Mouse (Mus musculus): Measurements from ENCODE around the gene Cenpn. TPM values are rescaled to one million over a fixed set of nuclear protein-coding genes. Genes with fewer than 3 reads are reported as not detected.

Cenpn gene
- polyA plus RNA-seq, 1 experiment from 2014 or later: 10.1 TPM

DNA sequence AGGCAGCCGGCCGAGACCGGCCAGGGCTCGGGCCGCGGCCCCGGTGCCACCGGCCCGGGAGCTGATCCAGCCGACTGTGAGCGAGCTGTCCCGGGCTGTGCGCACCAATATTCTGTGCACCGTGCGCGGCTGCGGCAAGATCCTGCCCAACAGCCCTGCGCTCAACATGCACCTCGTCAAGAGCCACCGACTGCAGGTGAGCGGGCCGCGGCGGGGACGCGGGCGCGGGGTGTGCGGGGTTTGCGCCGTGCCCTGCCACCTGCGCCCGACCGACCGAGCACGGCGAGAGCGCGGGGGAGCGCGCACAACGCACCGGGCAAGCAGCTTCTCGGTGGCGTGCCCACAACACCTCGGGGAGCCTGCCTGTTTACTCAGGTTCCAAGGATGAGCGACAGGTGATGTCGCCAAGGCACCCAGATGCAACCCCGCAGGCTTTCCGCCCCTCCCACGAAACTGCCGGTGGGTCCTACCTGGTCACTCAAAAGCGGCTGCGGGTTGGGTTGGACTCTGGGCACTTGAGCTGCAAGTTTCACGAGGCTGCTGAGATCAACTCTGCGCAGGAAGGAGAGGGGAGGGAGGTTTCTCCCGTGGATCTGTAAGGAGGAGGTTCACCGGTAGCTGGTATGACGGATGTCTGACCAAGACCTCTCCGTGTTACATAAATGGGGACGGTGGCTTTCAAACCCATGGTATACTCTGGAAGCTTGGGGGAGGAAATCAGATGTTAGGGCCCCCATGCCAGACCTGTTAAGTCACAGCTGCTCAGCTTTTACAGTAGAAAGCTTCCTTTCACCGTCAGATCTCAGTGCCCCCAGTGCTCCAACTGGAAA is 22.2 kb downstream of the Cenpn start:
- WGBS: under 1% methylated on average over 61 of the region's 62 CpGs
- no peaks in the 10 kb centered on the region for H3K9me3 ChIP-seq
- H3K9ac ChIP-seq: peak overlapping the region; percentile 87
- peak; percentile 82 for ATAC-seq (ENCODE audit: low FRiP score, low read depth)
- H3K4me3 ChIP-seq: peak overlapping the region; percentile 73
- peak overlapping the region; percentile 78 for H3K27ac ChIP-seq (replicated peaks)
- peak overlapping the region; percentile 76 for H3K4me2 ChIP-seq
- no peaks in the 10 kb centered on the region for H3K36me3 ChIP-seq
- H3K27me3 ChIP-seq: no peaks in the 10 kb centered on the region
- peaks cover 31% of the 10 kb centered on the region for H3K4me1 ChIP-seq (replicated peaks)

DNA sequence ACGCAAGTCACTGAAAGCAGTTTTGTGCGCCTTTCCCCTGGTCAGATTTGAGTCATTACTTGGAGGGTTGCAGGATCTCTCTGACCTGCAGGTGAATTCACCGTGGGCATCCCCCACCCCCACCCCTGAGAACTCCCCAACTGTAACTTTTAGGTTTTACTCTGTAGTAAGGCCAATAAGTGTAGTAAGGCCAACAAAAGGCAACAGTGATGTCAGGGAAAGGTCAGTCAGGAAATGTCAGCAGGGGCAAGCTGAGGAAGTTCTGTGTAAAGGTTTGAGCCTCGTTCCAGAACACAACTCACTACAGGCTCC is 22.8 kb downstream of the Cenpn start:
- no peak for ATAC-seq (ENCODE audit: low FRiP score, low read depth)
- Histone ChIP-seq H3K27ac (replicated peaks) (no peak overlapping the region), H3K9me3 (no peaks in the 10 kb centered on the region), H3K4me2 (peak overlapping the region; percentile 76), H3K4me1 (replicated peaks) (peaks cover 31% of the 10 kb centered on the region), H3K27me3 (no peaks in the 10 kb centered on the region), H3K36me3 (no peaks in the 10 kb centered on the region), H3K9ac (peak overlapping the region; percentile 87; the same call in 1 of the 2 replicates), H3K4me3 (peak overlapping the region; percentile 73)
- 15% methylated on average over 4 of the region's 4 CpGs for WGBS

GRCm38 (mm10) chr8:116945169-116945910 is 23.8 kb downstream of the Cenpn start:
- no peaks in the 10 kb centered on the region for H3K27me3 ChIP-seq
- H3K36me3 ChIP-seq: no peaks in the 10 kb centered on the region
- peaks cover 31% of the 10 kb centered on the region for H3K4me1 ChIP-seq (replicated peaks)
- H3K9me3 ChIP-seq: no peaks in the 10 kb centered on the region
- H3K27ac ChIP-seq (replicated peaks): no peak overlapping the region
- no peak for ATAC-seq (ENCODE audit: low FRiP score, low read depth)
- H3K4me3 ChIP-seq: no peak overlapping the region
- 92% methylated on average over 9 of the region's 9 CpGs for WGBS
- no peak overlapping the region for H3K9ac ChIP-seq
- H3K4me2 ChIP-seq: no peak overlapping the region

GRCm38 (mm10) chr8:116946268-116946838 is 24.8 kb downstream of the Cenpn start:
- 78% methylated on average over 21 of the region's 21 CpGs for WGBS

DNA sequence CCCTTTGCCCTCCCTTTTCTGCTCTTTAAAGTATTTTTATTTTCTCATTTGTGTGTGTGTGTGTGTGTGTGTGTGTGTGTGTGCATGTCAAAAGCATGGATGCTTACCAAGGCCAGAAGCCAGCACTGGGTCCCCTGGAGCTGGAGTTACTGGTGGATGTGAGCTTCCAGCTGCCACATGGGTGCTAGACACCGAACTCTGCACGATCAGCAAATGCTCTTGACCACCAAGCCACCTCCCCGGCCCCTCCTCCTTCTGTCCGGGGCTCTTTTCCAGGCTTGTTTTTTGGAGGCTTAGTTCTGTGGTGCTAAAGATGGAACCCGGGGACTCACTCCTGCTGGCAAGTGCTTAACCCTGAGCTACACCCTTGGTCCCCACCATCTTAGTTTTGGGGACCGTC is 25.3 kb downstream of the Cenpn start:
- no peaks in the 10 kb centered on the region for H3K27me3 ChIP-seq
- H3K4me1 ChIP-seq (replicated peaks): peaks cover 31% of the 10 kb centered on the region
- no peak overlapping the region for H3K27ac ChIP-seq (replicated peaks)
- H3K4me3 ChIP-seq: no peak overlapping the region
- no peak overlapping the region for H3K9ac ChIP-seq
- WGBS: 80% methylated on average over 6 of the region's 6 CpGs
- no peak overlapping the region for H3K4me2 ChIP-seq
- H3K9me3 ChIP-seq: no peaks in the 10 kb centered on the region
- no peak for ATAC-seq (ENCODE audit: low FRiP score, low read depth)
- H3K36me3 ChIP-seq: no peaks in the 10 kb centered on the region

More at GRCm38 (mm10) chr8:116946268-116946838, 24.8 kb downstream of the Cenpn start:
- Histone ChIP-seq H3K4me2 (no peak overlapping the region), H3K4me3 (no peak overlapping the region), H3K4me1 (replicated peaks) (peaks cover 31% of the 10 kb centered on the region), H3K9me3 (no peaks in the 10 kb centered on the region), H3K27ac (replicated peaks) (no peak overlapping the region), H3K27me3 (no peaks in the 10 kb centered on the region), H3K9ac (no peak overlapping the region), H3K36me3 (no peaks in the 10 kb centered on the region)
- ATAC-seq (ENCODE audit: low FRiP score, low read depth): no peak

GRCm38 (mm10) chr8:116947589-116947988 is 26.1 kb downstream of the Cenpn start:
- Histone ChIP-seq H3K4me2 (no peak overlapping the region), H3K9me3 (no peaks in the 10 kb centered on the region), H3K27me3 (no peaks in the 10 kb centered on the region), H3K36me3 (no peaks in the 10 kb centered on the region), H3K4me3 (no peak overlapping the region), H3K27ac (replicated peaks) (no peak overlapping the region), H3K9ac (no peak overlapping the region), H3K4me1 (replicated peaks) (peaks cover 31% of the 10 kb centered on the region)
- 85% methylated on average over 7 of the region's 7 CpGs for WGBS
- no peak for ATAC-seq (ENCODE audit: low FRiP score, low read depth)

DNA sequence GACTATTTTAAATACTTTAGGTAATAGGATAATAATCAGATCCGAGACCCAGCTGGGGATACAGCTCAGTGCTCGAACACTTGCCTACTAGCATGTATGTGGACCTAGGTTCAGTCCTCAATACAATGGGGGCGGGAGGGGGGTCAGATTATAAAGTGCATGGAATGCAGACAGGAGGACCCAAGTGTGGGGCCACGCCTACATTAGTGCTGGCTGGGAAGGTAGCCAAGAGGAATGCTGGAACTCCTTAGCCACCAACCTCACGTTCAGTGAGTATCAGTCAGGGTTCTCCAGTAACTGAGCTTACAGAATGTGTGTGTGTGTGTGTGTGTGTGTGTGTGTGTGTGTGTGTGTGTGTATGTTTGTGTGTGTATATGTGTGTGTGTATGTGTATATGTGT is 29.8 kb downstream of the Cenpn start:
- no peak overlapping the region for H3K4me2 ChIP-seq
- H3K27ac ChIP-seq (replicated peaks): no peak overlapping the region
- H3K27me3 ChIP-seq: no peaks in the 10 kb centered on the region
- H3K36me3 ChIP-seq: peaks cover 30% of the 10 kb centered on the region
- no peak overlapping the region for H3K4me3 ChIP-seq
- H3K9ac ChIP-seq: no peak overlapping the region
- 78% methylated on average over 5 of the region's 5 CpGs for WGBS
- no peak for ATAC-seq (ENCODE audit: low FRiP score, low read depth)
- H3K9me3 ChIP-seq: no peaks in the 10 kb centered on the region
- peaks cover 3% of the 10 kb centered on the region for H3K4me1 ChIP-seq (replicated peaks)

GRCm38 (mm10) chr8:116951778-116952177 is 30.2 kb downstream of the Cenpn start:
- Histone ChIP-seq H3K4me1 (replicated peaks) (no peaks in the 10 kb centered on the region), H3K9ac (no peak overlapping the region), H3K4me3 (no peak overlapping the region), H3K27me3 (no peaks in the 10 kb centered on the region), H3K9me3 (no peaks in the 10 kb centered on the region), H3K4me2 (no peak overlapping the region), H3K36me3 (peaks cover 34% of the 10 kb centered on the region), H3K27ac (replicated peaks) (no peak overlapping the region)
- WGBS: 91% methylated on average over 2 of the region's 2 CpGs
- no peak for ATAC-seq (ENCODE audit: low FRiP score, low read depth)

- no peak for ATAC-seq (ENCODE audit: low FRiP score, low read depth)
- 94% methylated on average over 8 of the region's 8 CpGs for WGBS
Measured at GRCm38 (mm10) chr8:116952428-116952827, 30.9 kb downstream of the Cenpn start.

DNA sequence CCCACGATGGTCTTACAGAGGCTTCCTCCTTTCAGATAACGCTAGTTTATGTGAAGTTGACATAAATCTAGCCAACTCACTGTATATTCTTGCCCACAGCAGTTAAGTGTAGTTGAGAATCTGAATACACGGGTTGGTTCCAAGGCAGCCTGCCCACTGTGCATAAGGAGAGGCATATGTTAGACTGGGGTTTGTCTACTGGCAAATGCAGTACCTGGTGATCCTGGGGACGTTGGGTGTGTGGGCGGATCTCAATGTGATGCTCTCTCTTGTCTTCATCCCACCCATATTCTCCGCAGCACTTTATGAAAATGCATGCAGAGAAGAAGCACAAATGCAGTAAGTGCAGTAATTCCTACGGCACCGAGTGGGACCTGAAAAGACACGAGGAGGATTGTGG is 32.9 kb downstream of the Cenpn start:
- Histone ChIP-seq H3K4me2 (no peak overlapping the region), H3K4me1 (replicated peaks) (no peaks in the 10 kb centered on the region), H3K27me3 (no peaks in the 10 kb centered on the region), H3K9me3 (no peaks in the 10 kb centered on the region), H3K27ac (replicated peaks) (no peak overlapping the region), H3K4me3 (no peak overlapping the region), H3K9ac (no peak overlapping the region), H3K36me3 (peaks cover 51% of the 10 kb centered on the region)
- WGBS: 93% methylated on average over 9 of the region's 9 CpGs
- no peak for ATAC-seq (ENCODE audit: low FRiP score, low read depth)

More at GRCm38 (mm10) chr8:116952428-116952827, 30.9 kb downstream of the Cenpn start:
- H3K27ac ChIP-seq (replicated peaks): no peak overlapping the region
- H3K36me3 ChIP-seq: peaks cover 40% of the 10 kb centered on the region
- H3K4me1 ChIP-seq (replicated peaks): no peaks in the 10 kb centered on the region
- H3K4me3 ChIP-seq: no peak overlapping the region
- H3K4me2 ChIP-seq: no peak overlapping the region
- no peak overlapping the region for H3K9ac ChIP-seq
- no peaks in the 10 kb centered on the region for H3K27me3 ChIP-seq
- H3K9me3 ChIP-seq: no peaks in the 10 kb centered on the region

GRCm38 (mm10) chr8:116969531-116969930 is 48.0 kb downstream of the Cenpn start:
- H3K4me2 ChIP-seq: no peak overlapping the region
- no peak for ATAC-seq (ENCODE audit: low FRiP score, low read depth)
- no peak overlapping the region for H3K9ac ChIP-seq
- H3K4me1 ChIP-seq (replicated peaks): no peaks in the 10 kb centered on the region
- no peaks in the 10 kb centered on the region for H3K36me3 ChIP-seq
- 89% methylated on average over 6 of the region's 6 CpGs for WGBS
- H3K4me3 ChIP-seq: no peak overlapping the region
- no peaks in the 10 kb centered on the region for H3K27me3 ChIP-seq
- H3K9me3 ChIP-seq: no peaks in the 10 kb centered on the region
- H3K27ac ChIP-seq (replicated peaks): no peak overlapping the region

GRCm38 (mm10) chr8:116975066-116975465 is 53.5 kb downstream of the Cenpn start:
- H3K27me3 ChIP-seq: no peaks in the 10 kb centered on the region
- no peak overlapping the region for H3K4me2 ChIP-seq
- H3K9me3 ChIP-seq: no peaks in the 10 kb centered on the region
- no peak overlapping the region for H3K27ac ChIP-seq (replicated peaks)
- no peak overlapping the region for H3K9ac ChIP-seq
- H3K4me3 ChIP-seq: no peak overlapping the region
- no peaks in the 10 kb centered on the region for H3K36me3 ChIP-seq
- H3K4me1 ChIP-seq (replicated peaks): peaks cover 11% of the 10 kb centered on the region
- 44% methylated on average over 5 of the region's 5 CpGs for WGBS
- ATAC-seq (ENCODE audit: low FRiP score, low read depth): no peak
